Mouse (Mus musculus): ENCODE measurements around the gene Ptprn. TPM values are rescaled to one million over a fixed set of nuclear protein-coding genes. Genes with fewer than 3 reads are reported as not detected.

Ptprn gene
- 6.9 and 8.7 TPM in 2 replicates for polyA plus RNA-seq (2015; fragmentation: Nextera tagmentation; extraction: Ambion mirVana)

GRCm38 (mm10) chr1:75264091-75264880, at the start of gene Ptprn:
Gene Ptprn (minus strand): TSS chr1:75264502.
- Histone ChIP-seq H3K27ac (replicated peaks) (no peak within 1 kb of the TSS), H3K4me3 (peak within 1 kb of the TSS; percentile 50), H3K4me2 (replicated peaks) (peak within 1 kb of the TSS; percentile 72), H3K36me3 (no peaks in the 10 kb centered on the region), H3K9me3 (no peaks in the 10 kb centered on the region), H3K27me3 (peaks cover 42% of the 10 kb centered on the region), H3K4me1 (peaks cover 10% of the 10 kb centered on the region), H3K9ac (replicated peaks) (peak within 1 kb of the TSS; percentile 43)
- ATAC-seq (replicated peaks): peak; percentile 63
- 13% methylated on average over 28 of the region's 32 CpGs for WGBS

- 94% methylated on average over 6 of the region's 6 CpGs for WGBS
- H3K9ac ChIP-seq (replicated peaks): no peak overlapping the region
- no peak overlapping the region for H3K4me3 ChIP-seq
These were observed 47.4 kb upstream of the Ptprn start for GRCm38 (mm10) chr1:75311694-75312093.

GRCm38 (mm10) chr1:75304662-75305061, 40.4 kb upstream of the Ptprn start:
- 78% methylated on average over 2 of the region's 2 CpGs for WGBS
- peaks cover 21% of the 10 kb centered on the region for H3K36me3 ChIP-seq
- no peaks in the 10 kb centered on the region for H3K4me1 ChIP-seq
- H3K9me3 ChIP-seq: no peaks in the 10 kb centered on the region
- H3K4me2 ChIP-seq (replicated peaks): no peak overlapping the region
- H3K27ac ChIP-seq (replicated peaks): no peak overlapping the region
- H3K27me3 ChIP-seq: no peaks in the 10 kb centered on the region
- H3K9ac ChIP-seq (replicated peaks): no peak overlapping the region
- ATAC-seq (replicated peaks): no peak
- no peak overlapping the region for H3K4me3 ChIP-seq

More at GRCm38 (mm10) chr1:75311694-75312093, 47.4 kb upstream of the Ptprn start:
- peaks cover 65% of the 10 kb centered on the region for H3K36me3 ChIP-seq
- H3K27me3 ChIP-seq: no peaks in the 10 kb centered on the region
- H3K4me1 ChIP-seq: peaks cover 10% of the 10 kb centered on the region
- no peaks in the 10 kb centered on the region for H3K9me3 ChIP-seq
- H3K4me2 ChIP-seq (replicated peaks): no peak overlapping the region
- ATAC-seq (replicated peaks): no peak
- no peak overlapping the region for H3K27ac ChIP-seq (replicated peaks)

- H3K9me3 ChIP-seq: no peaks in the 10 kb centered on the region
- H3K9ac ChIP-seq (replicated peaks): no peak overlapping the region
- ATAC-seq (replicated peaks): no peak
- H3K36me3 ChIP-seq: no peaks in the 10 kb centered on the region
- H3K27ac ChIP-seq (replicated peaks): no peak overlapping the region
- no peaks in the 10 kb centered on the region for H3K27me3 ChIP-seq
- H3K4me1 ChIP-seq: peaks cover 10% of the 10 kb centered on the region
- WGBS: 81% methylated on average over 5 of the region's 5 CpGs
- no peak overlapping the region for H3K4me3 ChIP-seq
- H3K4me2 ChIP-seq (replicated peaks): no peak overlapping the region
These were observed 30.0 kb upstream of the Ptprn start for GRCm38 (mm10) chr1:75294294-75294693.

- no peak overlapping the region for H3K4me3 ChIP-seq
- no peak for ATAC-seq (replicated peaks)
- no peak overlapping the region for H3K4me2 ChIP-seq (replicated peaks)
- no peaks in the 10 kb centered on the region for H3K36me3 ChIP-seq
- peaks cover 18% of the 10 kb centered on the region for H3K4me1 ChIP-seq
- no peak overlapping the region for H3K27ac ChIP-seq (replicated peaks)
- H3K27me3 ChIP-seq: no peaks in the 10 kb centered on the region
- no peak overlapping the region for H3K9ac ChIP-seq (replicated peaks)
- H3K9me3 ChIP-seq: no peaks in the 10 kb centered on the region
- WGBS: 93% methylated on average over 5 of the region's 5 CpGs
These were observed 29.0 kb upstream of the Ptprn start for GRCm38 (mm10) chr1:75293331-75293701.

GRCm38 (mm10) chr1:75292476-75293330, 28.4 kb upstream of the Ptprn start:
- Histone ChIP-seq H3K4me1 (peaks cover 18% of the 10 kb centered on the region), H3K4me2 (replicated peaks) (no peak overlapping the region), H3K4me3 (no peak overlapping the region), H3K9me3 (no peaks in the 10 kb centered on the region), H3K36me3 (no peaks in the 10 kb centered on the region), H3K27ac (replicated peaks) (no peak overlapping the region), H3K9ac (replicated peaks) (no peak overlapping the region), H3K27me3 (no peaks in the 10 kb centered on the region)
- ATAC-seq (replicated peaks): no peak
- 57% methylated on average over 12 of the region's 12 CpGs for WGBS

GRCm38 (mm10) chr1:75291321-75291720, 27.0 kb upstream of the Ptprn start:
- Histone ChIP-seq H3K4me1 (peaks cover 18% of the 10 kb centered on the region), H3K9me3 (no peaks in the 10 kb centered on the region), H3K36me3 (no peaks in the 10 kb centered on the region), H3K27ac (replicated peaks) (no peak overlapping the region), H3K27me3 (no peaks in the 10 kb centered on the region), H3K4me2 (replicated peaks) (no peak overlapping the region), H3K4me3 (no peak overlapping the region), H3K9ac (replicated peaks) (no peak overlapping the region)
- no peak for ATAC-seq (replicated peaks)
- WGBS: 86% methylated on average over 8 of the region's 8 CpGs

- peaks cover 18% of the 10 kb centered on the region for H3K4me1 ChIP-seq
- H3K4me3 ChIP-seq: no peak overlapping the region
- H3K36me3 ChIP-seq: no peaks in the 10 kb centered on the region
- no peaks in the 10 kb centered on the region for H3K9me3 ChIP-seq
- no peaks in the 10 kb centered on the region for H3K27me3 ChIP-seq
- no peak overlapping the region for H3K9ac ChIP-seq (replicated peaks)
- H3K4me2 ChIP-seq (replicated peaks): no peak overlapping the region
- peak overlapping the region; percentile 83 for H3K27ac ChIP-seq (replicated peaks)
- peak; percentile 46 for ATAC-seq (replicated peaks)
These were observed 26.3 kb upstream of the Ptprn start for GRCm38 (mm10) chr1:75290582-75290981.

GRCm38 (mm10) chr1:75289888-75290431, 25.7 kb upstream of the Ptprn start:
- no peak overlapping the region for H3K4me2 ChIP-seq (replicated peaks)
- no peak for ATAC-seq (replicated peaks)

GRCm38 (mm10) chr1:75289376-75289775, 25.1 kb upstream of the Ptprn start:
- 3% methylated on average over 7 of the region's 7 CpGs for WGBS
- Histone ChIP-seq H3K4me3 (no peak overlapping the region), H3K27me3 (0 out of 2 replicates have a peak, but pooled peaks cover 3% of the 10 kb centered on the region), H3K4me1 (peaks cover 18% of the 10 kb centered on the region), H3K9me3 (no peaks in the 10 kb centered on the region), H3K4me2 (replicated peaks) (no peak overlapping the region), H3K36me3 (no peaks in the 10 kb centered on the region), H3K9ac (replicated peaks) (no peak overlapping the region), H3K27ac (replicated peaks) (peak overlapping the region; percentile 83)
- peak; percentile 92 for ATAC-seq (replicated peaks)

More at GRCm38 (mm10) chr1:75289888-75290431, 25.7 kb upstream of the Ptprn start:
- no peaks in the 10 kb centered on the region for H3K36me3 ChIP-seq
- no peak overlapping the region for H3K9ac ChIP-seq (replicated peaks)
- peaks cover 18% of the 10 kb centered on the region for H3K4me1 ChIP-seq
- WGBS: 30% methylated on average over 8 of the region's 8 CpGs
- no peak overlapping the region for H3K4me3 ChIP-seq
- no peaks in the 10 kb centered on the region for H3K9me3 ChIP-seq
- no peaks in the 10 kb centered on the region for H3K27me3 ChIP-seq
- peak overlapping the region; percentile 83 for H3K27ac ChIP-seq (replicated peaks)

GRCm38 (mm10) chr1:75284911-75285310, 20.6 kb upstream of the Ptprn start:
- Histone ChIP-seq H3K4me1 (peaks cover 14% of the 10 kb centered on the region), H3K4me2 (replicated peaks) (no peak overlapping the region), H3K27ac (replicated peaks) (no peak overlapping the region), H3K9me3 (no peaks in the 10 kb centered on the region), H3K4me3 (no peak overlapping the region), H3K27me3 (0 out of 2 replicates have a peak, but pooled peaks cover 3% of the 10 kb centered on the region), H3K36me3 (no peaks in the 10 kb centered on the region), H3K9ac (replicated peaks) (no peak overlapping the region)
- no peak for ATAC-seq (replicated peaks)
- WGBS: 88% methylated on average over 7 of the region's 7 CpGs

- WGBS: 70% methylated on average over 5 of the region's 5 CpGs
- Histone ChIP-seq H3K9ac (replicated peaks) (no peak overlapping the region), H3K4me1 (peaks cover 4% of the 10 kb centered on the region; the same call in 1 of the 2 replicates), H3K9me3 (no peaks in the 10 kb centered on the region), H3K27ac (replicated peaks) (no peak overlapping the region), H3K4me2 (replicated peaks) (no peak overlapping the region), H3K27me3 (peaks cover 13% of the 10 kb centered on the region; the same call in 1 of the 2 replicates), H3K4me3 (no peak overlapping the region), H3K36me3 (no peaks in the 10 kb centered on the region)
- ATAC-seq (replicated peaks): 0 out of 2 replicates have a peak, but pooled peaks have one; percentile 58
These were observed 18.7 kb upstream of the Ptprn start for GRCm38 (mm10) chr1:75283017-75283416.

Measured in forebrain, embryonic 15.5 days (tissue).